Mouse (Mus musculus): ENCODE data around the gene Itga1. TPM values are rescaled to one million over a fixed set of nuclear protein-coding genes. Genes with fewer than 3 reads are reported as not detected.

Gene Itga1
- polyA plus RNA-seq, 1 experiment from 2014 or later = 29.6 TPM

DNA sequence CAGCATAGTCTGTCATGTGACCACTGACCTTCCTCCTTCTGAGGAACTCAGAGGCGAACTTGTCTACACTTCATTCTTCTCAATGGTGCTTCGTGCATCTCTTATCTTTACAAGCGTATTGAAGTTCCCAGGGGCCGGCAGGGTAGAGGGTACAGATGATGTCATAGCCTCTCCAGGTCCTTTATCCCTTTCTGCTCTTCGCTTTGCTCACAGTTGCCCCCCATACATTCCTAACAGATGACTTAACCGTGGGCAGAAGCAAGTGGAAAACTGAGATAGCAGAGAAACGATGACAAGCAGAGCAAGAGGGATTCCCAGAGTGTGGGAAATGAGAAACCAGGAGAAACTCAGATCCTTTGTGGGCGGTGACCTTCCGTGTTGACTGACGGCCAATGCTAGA is 80.4 kb downstream of the Itga1 start:
- Histone ChIP-seq H3K4me3 (replicated peaks; ENCODE audit: low read length) (no peak overlapping the region), H3K4me1 (ENCODE audit: control insufficient read depth, insufficient read depth, low read length) (no peaks in the 10 kb centered on the region), H3K4me2 (ENCODE audit: low read depth, low read length) (no peak overlapping the region), H3K36me3 (ENCODE audit: control insufficient read depth, insufficient read depth, low read length) (no peaks in the 10 kb centered on the region), H3K9ac (ENCODE audit: low read length) (no peak overlapping the region), H3K27me3 (ENCODE audit: control insufficient read depth, insufficient read depth, low read length) (no peaks in the 10 kb centered on the region), H3K9me3 (replicated peaks; ENCODE audit: control insufficient read depth, low read length) (no peaks in the 10 kb centered on the region), H3K27ac (ENCODE audit: low read length) (no peak overlapping the region)
- no peak for ATAC-seq (ENCODE audit: insufficient read depth, low FRiP score)
- WGBS = 65% methylated on average over 10 of the region's 10 CpGs

DNA sequence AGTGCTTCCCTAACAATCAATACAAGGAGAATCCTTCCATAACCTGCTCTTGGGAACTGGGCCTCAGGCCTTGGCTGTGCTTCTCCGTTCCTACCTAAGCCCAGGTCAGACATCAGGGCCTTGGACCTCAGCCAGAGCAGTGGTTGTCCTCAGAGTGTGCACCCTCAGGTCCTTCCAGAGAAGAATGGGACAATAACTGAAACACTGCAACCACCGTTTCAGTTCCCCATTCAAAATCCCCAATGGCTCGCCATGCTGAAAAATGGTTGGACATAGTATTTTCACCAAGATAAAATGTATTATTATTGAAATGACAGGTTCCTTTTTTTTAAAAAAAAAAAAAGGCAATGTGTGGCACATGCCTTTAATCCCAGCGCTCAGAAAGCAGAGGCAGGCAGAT is 81.0 kb downstream of the Itga1 start:
- ATAC-seq (ENCODE audit: insufficient read depth, low FRiP score) = no peak
- Histone ChIP-seq H3K4me1 (ENCODE audit: control insufficient read depth, insufficient read depth, low read length) (no peaks in the 10 kb centered on the region), H3K4me2 (ENCODE audit: low read depth, low read length) (no peak overlapping the region), H3K27me3 (ENCODE audit: control insufficient read depth, insufficient read depth, low read length) (no peaks in the 10 kb centered on the region), H3K9ac (ENCODE audit: low read length) (no peak overlapping the region), H3K9me3 (replicated peaks; ENCODE audit: control insufficient read depth, low read length) (no peaks in the 10 kb centered on the region), H3K36me3 (ENCODE audit: control insufficient read depth, insufficient read depth, low read length) (no peaks in the 10 kb centered on the region), H3K27ac (ENCODE audit: low read length) (no peak overlapping the region), H3K4me3 (replicated peaks; ENCODE audit: low read length) (no peak overlapping the region)
- WGBS = 86% methylated on average over 4 of the region's 4 CpGs

DNA sequence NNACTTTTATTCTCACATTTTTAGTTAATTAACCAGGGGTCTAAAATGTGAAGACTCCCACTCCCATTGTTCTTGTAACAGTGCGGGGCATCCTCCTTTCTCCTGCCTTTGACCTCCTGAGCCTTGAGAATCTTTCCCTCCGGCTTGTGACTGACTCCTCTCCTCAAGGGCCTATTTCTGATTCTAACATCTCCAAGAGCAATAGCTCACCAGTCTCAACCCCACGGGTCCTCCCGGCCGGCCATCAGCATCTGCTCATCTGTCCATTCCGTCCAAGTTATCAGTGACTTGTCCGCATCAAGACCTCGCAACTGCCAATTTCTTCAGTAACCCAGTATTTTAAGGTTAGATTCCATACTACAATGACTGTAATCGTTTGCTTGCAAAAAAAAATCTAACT is 84.2 kb downstream of the Itga1 start:
- H3K4me1 ChIP-seq (ENCODE audit: control insufficient read depth, insufficient read depth, low read length) = no peaks in the 10 kb centered on the region
- no peaks in the 10 kb centered on the region for H3K27me3 ChIP-seq (ENCODE audit: control insufficient read depth, insufficient read depth, low read length)
- no peak overlapping the region for H3K27ac ChIP-seq (ENCODE audit: low read length)
- 90% methylated on average over 9 of the region's 9 CpGs for WGBS
- H3K9ac ChIP-seq (ENCODE audit: low read length) = no peak overlapping the region
- no peak for ATAC-seq (ENCODE audit: insufficient read depth, low FRiP score)
- H3K4me2 ChIP-seq (ENCODE audit: low read depth, low read length) = no peak overlapping the region
- H3K4me3 ChIP-seq (replicated peaks; ENCODE audit: low read length) = no peak overlapping the region
- H3K36me3 ChIP-seq (ENCODE audit: control insufficient read depth, insufficient read depth, low read length) = no peaks in the 10 kb centered on the region
- H3K9me3 ChIP-seq (replicated peaks; ENCODE audit: control insufficient read depth, low read length) = no peaks in the 10 kb centered on the region

DNA sequence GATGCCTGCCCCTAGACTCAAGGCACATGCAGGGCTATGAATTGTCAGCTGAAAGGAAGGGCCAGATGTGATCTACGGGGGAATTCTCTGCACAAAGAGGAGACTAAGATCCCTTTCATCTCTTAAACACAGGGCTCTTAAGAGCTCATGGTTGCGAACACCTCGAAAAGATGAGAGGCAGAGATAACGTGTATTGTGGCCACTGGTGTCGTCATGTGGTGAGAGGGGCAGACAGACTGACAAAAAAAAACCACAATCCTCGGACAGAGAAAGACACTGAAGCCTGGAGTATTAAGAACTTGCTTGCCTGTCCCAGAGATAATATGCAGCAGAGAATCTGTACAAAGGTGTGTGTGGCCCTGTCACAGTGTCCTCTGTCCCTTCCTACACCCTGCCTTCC is 90.2 kb downstream of the Itga1 start:
- Histone ChIP-seq H3K4me3 (replicated peaks; ENCODE audit: low read length) (no peak overlapping the region), H3K9ac (ENCODE audit: low read length) (no peak overlapping the region), H3K36me3 (ENCODE audit: control insufficient read depth, insufficient read depth, low read length) (no peaks in the 10 kb centered on the region), H3K27me3 (ENCODE audit: control insufficient read depth, insufficient read depth, low read length) (no peaks in the 10 kb centered on the region), H3K9me3 (replicated peaks; ENCODE audit: control insufficient read depth, low read length) (no peaks in the 10 kb centered on the region), H3K4me1 (ENCODE audit: control insufficient read depth, insufficient read depth, low read length) (no peaks in the 10 kb centered on the region), H3K4me2 (ENCODE audit: low read depth, low read length) (no peak overlapping the region), H3K27ac (ENCODE audit: low read length) (no peak overlapping the region)
- 61% methylated on average over 6 of the region's 6 CpGs for WGBS
- ATAC-seq (ENCODE audit: insufficient read depth, low FRiP score) = no peak

DNA sequence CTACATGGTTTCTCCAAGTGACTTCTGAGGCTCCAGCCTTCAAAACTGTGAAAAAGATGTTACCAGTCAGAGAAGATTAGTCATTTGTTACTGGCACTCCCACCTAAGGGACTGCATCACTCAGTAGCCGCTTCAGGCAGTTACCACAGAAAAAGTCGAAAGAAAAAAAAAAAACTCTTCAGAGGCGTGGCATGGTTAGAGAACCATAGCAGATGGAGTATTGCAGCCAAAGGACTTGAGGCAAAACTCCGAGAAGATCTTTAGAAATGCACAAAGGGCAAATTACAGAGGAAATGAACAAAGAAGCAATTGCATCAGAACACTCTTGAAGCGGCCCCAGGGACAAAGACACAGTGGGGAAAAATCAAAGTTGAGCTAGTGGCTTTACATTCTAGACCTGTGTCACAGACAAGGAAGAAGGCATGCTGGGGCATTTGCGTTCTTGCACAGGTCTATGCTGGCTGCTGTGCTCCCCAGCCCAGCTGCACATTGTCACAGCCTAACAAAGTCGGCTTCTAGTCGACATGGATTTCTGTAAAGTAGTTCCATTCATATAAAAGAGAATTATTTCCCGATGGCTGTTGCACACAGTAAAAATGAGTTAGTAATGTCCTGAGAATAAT is 95.4 kb downstream of the Itga1 start:
- Histone ChIP-seq H3K4me2 (ENCODE audit: low read depth, low read length) (no peak overlapping the region), H3K9me3 (replicated peaks; ENCODE audit: control insufficient read depth, low read length) (no peaks in the 10 kb centered on the region), H3K27ac (ENCODE audit: low read length) (no peak overlapping the region), H3K4me1 (ENCODE audit: control insufficient read depth, insufficient read depth, low read length) (no peaks in the 10 kb centered on the region), H3K9ac (ENCODE audit: low read length) (no peak overlapping the region), H3K36me3 (ENCODE audit: control insufficient read depth, insufficient read depth, low read length) (no peaks in the 10 kb centered on the region), H3K27me3 (ENCODE audit: control insufficient read depth, insufficient read depth, low read length) (no peaks in the 10 kb centered on the region), H3K4me3 (replicated peaks; ENCODE audit: low read length) (no peak overlapping the region)
- WGBS = 40% methylated on average over 9 of the region's 9 CpGs
- no peak for ATAC-seq (ENCODE audit: insufficient read depth, low FRiP score)

DNA sequence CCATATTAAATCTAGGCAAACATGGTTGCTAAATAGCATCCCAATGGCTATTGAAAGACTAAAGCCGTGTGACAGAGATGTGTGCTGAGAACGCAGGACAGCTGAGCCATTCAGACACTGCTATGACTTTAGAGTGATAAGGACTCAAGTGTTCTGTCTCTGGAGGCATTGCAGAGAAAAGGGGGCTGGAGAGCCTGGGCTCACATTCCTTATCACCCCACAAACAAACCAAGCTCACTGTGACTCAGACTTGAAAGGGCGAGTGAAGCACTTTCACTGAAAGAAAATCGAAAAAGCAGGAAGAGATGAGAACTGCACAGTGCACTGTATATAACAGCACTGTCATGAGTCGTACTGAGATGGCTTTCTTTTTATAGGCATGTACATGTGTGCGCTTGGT is 96.4 kb downstream of the Itga1 start:
- no peaks in the 10 kb centered on the region for H3K27me3 ChIP-seq (ENCODE audit: control insufficient read depth, insufficient read depth, low read length)
- no peak overlapping the region for H3K27ac ChIP-seq (ENCODE audit: low read length)
- no peak for ATAC-seq (ENCODE audit: insufficient read depth, low FRiP score)
- H3K4me2 ChIP-seq (ENCODE audit: low read depth, low read length) = no peak overlapping the region
- H3K9ac ChIP-seq (ENCODE audit: low read length) = no peak overlapping the region
- H3K4me1 ChIP-seq (ENCODE audit: control insufficient read depth, insufficient read depth, low read length) = no peaks in the 10 kb centered on the region
- no peak overlapping the region for H3K4me3 ChIP-seq (replicated peaks; ENCODE audit: low read length)
- H3K36me3 ChIP-seq (ENCODE audit: control insufficient read depth, insufficient read depth, low read length) = no peaks in the 10 kb centered on the region
- H3K9me3 ChIP-seq (replicated peaks; ENCODE audit: control insufficient read depth, low read length) = no peaks in the 10 kb centered on the region
- 57% methylated on average over 6 of the region's 6 CpGs for WGBS

DNA sequence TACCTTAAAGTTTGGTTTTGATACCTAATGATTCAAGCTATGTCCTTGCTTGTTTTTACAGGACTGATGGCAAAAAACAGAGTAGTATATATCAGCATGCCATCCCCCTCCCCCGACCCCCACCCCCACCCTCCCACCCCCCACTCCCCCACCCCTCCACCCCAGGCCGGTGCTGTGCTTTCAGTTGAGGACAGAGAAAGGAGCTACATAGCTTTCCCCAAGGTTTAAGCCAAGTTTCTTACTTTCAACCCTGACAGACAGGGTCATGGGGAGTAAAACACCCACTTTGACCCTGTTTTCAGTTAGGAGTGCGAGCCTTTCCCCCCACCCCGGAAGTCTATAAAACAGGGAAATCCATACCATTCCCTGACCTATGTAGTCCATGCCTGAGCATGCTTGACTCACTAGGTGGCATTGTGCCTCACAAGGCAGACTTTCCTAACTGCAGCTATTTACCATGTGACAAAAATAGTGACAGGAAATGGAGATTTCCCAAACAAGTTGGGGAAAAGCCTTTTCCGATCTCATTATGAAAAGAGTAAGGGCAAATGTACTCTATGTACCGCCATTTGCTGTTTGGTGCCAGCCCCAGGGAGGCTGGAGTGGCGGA is 98.2 kb downstream of the Itga1 start:
- Histone ChIP-seq H3K4me1 (ENCODE audit: control insufficient read depth, insufficient read depth, low read length) (no peaks in the 10 kb centered on the region), H3K27me3 (ENCODE audit: control insufficient read depth, insufficient read depth, low read length) (no peaks in the 10 kb centered on the region), H3K36me3 (ENCODE audit: control insufficient read depth, insufficient read depth, low read length) (0 out of 2 replicates have a peak, but pooled peaks cover 4% of the 10 kb centered on the region), H3K9me3 (replicated peaks; ENCODE audit: control insufficient read depth, low read length) (no peaks in the 10 kb centered on the region), H3K9ac (ENCODE audit: low read length) (no peak overlapping the region), H3K4me3 (replicated peaks; ENCODE audit: low read length) (no peak overlapping the region), H3K4me2 (ENCODE audit: low read depth, low read length) (no peak overlapping the region), H3K27ac (ENCODE audit: low read length) (no peak overlapping the region)
- ATAC-seq (ENCODE audit: insufficient read depth, low FRiP score) = 0 out of 2 replicates have a peak, but pooled peaks have one; percentile 47
- WGBS = 46% methylated on average over 7 of the region's 7 CpGs

DNA sequence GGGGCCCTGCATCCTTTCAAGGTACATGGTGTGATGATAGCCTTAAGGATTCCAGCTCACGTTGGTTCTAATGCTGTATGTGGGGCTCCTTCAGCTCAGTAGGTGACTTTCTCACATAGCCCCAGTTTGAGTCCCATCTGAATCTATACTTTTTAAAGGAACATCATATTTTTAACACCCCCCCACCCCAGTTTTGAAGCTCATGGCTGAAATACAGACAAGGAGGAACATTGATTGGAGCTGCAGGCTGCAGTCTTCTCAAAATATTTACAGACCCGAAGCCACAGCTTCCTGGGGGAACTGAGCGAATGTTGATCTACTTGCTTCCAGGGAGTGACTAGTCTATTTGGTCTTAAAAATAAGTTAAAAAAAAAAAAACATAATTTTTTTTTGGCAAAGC is 98.9 kb downstream of the Itga1 start:
- Histone ChIP-seq H3K9ac (ENCODE audit: low read length) (no peak overlapping the region), H3K9me3 (replicated peaks; ENCODE audit: control insufficient read depth, low read length) (no peaks in the 10 kb centered on the region), H3K4me2 (ENCODE audit: low read depth, low read length) (no peak overlapping the region), H3K4me3 (replicated peaks; ENCODE audit: low read length) (no peak overlapping the region), H3K4me1 (ENCODE audit: control insufficient read depth, insufficient read depth, low read length) (no peaks in the 10 kb centered on the region), H3K27ac (ENCODE audit: low read length) (no peak overlapping the region), H3K36me3 (ENCODE audit: control insufficient read depth, insufficient read depth, low read length) (0 out of 2 replicates have a peak, but pooled peaks cover 4% of the 10 kb centered on the region), H3K27me3 (ENCODE audit: control insufficient read depth, insufficient read depth, low read length) (no peaks in the 10 kb centered on the region)
- WGBS = 69% methylated on average over 3 of the region's 3 CpGs
- no peak for ATAC-seq (ENCODE audit: insufficient read depth, low FRiP score)

DNA sequence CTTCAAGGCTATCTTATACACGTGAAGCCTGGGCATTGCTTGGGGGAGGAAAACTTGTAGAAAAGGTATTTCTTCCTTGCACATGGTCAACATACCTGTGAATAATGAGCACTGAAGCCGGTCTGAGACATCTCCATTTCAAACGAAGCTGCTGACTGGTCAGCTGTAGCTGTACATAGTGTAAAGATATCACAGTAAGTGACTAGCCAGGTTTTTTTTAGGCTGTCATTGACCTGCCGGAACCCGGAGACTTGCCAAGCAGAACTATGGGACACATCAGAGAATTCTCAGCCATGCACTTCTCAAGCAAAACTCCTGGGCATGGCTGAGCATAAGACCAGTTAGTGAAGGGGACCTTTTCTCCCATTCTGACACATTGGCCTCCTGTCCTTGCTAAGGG is 99.6 kb downstream of the Itga1 start:
- H3K27ac ChIP-seq (ENCODE audit: low read length) = no peak overlapping the region
- WGBS = 77% methylated on average over 5 of the region's 5 CpGs
- H3K4me1 ChIP-seq (ENCODE audit: control insufficient read depth, insufficient read depth, low read length) = no peaks in the 10 kb centered on the region

More for the DNA sequence above, 99.6 kb downstream of the Itga1 start:
- Histone ChIP-seq H3K4me2 (ENCODE audit: low read depth, low read length) (no peak overlapping the region), H3K36me3 (ENCODE audit: control insufficient read depth, insufficient read depth, low read length) (0 out of 2 replicates have a peak, but pooled peaks cover 4% of the 10 kb centered on the region), H3K27me3 (ENCODE audit: control insufficient read depth, insufficient read depth, low read length) (no peaks in the 10 kb centered on the region), H3K9me3 (replicated peaks; ENCODE audit: control insufficient read depth, low read length) (no peaks in the 10 kb centered on the region), H3K9ac (ENCODE audit: low read length) (no peak overlapping the region), H3K4me3 (replicated peaks; ENCODE audit: low read length) (no peak overlapping the region)
- no peak for ATAC-seq (ENCODE audit: insufficient read depth, low FRiP score)

All from stomach, embryonic 16.5 days (tissue).